In genomic region chr15:78544561-78545001, GRCm38 (mm10) we compare ENCODE assay signal across 9 mouse cellular contexts. TPM values are rescaled to one million over a fixed set of nuclear protein-coding genes. Genes with fewer than 3 reads are reported as not detected.
DNase-seq lines count a peak whose midpoint lies in the region; TF ChIP-seq lines count a peak whose summit lies in the region.
"Had no signal": no experiment of that assay in that cellular context is flagged by ENCODE, and none has a peak within 500 bp of the region (broad histone marks: within the 10 kb centered on the region; RNA-seq: fewer than 3 reads in every experiment).

TSS of gene Sstr3 (minus strand) at chr15:78544685.

- H3K9me3 ChIP-seq in CH12.LX (replicated peaks; ENCODE audit: low read length) = peaks cover 1% of the 10 kb centered on the region
- H3K9me3 ChIP-seq in hindbrain, embryonic 10.5 days = no peaks in the 10 kb centered on the region
- no peaks in the 10 kb centered on the region for H3K9me3 ChIP-seq in midbrain, embryonic 10.5 days (replicated peaks)
- H3K9me3 ChIP-seq: megakaryocyte, embryonic 14.5 days had no signal

- no peaks in the 10 kb centered on the region for H3K36me3 ChIP-seq in CH12.LX (replicated peaks in 1 of 2; ENCODE audit: control insufficient read depth in 1 of 2, insufficient read depth in 1 of 2, low read length in 1 of 2)
- no peaks in the 10 kb centered on the region for H3K36me3 ChIP-seq in hindbrain, embryonic 10.5 days
- no peaks in the 10 kb centered on the region for H3K36me3 ChIP-seq in midbrain, embryonic 10.5 days

- DNase-seq in CH12.LX (ENCODE audit: extremely low read depth) (no peak), MN1 (ENCODE audit: low spot score) (no peak)
- peak; percentile 91 for DNase-seq in brain, adult 2 months (ENCODE audit: low read depth, low spot score)
- peak; percentile 11 for DNase-seq in hindbrain, embryonic 10.5 days (ENCODE audit: low spot score)
- no peak for DNase-seq in midbrain, embryonic 10.5 days (ENCODE audit: low spot score)
- no peak for DNase-seq in embryo, embryonic 10 days (ENCODE audit: low spot score)
- no peak for DNase-seq in kidney, postnatal 25 days
- no peak for DNase-seq in urinary bladder, adult 2 months (ENCODE audit: low spot score)

- no peak within 1 kb of the TSS for H3K9ac ChIP-seq in CH12.LX (ENCODE audit: insufficient read depth, low read depth)

- no peak within 1 kb of the TSS for H3K27ac ChIP-seq in CH12.LX (ENCODE audit: insufficient read depth, low read depth)
- peak within 1 kb of the TSS; percentile 64 for H3K27ac ChIP-seq in hindbrain, embryonic 10.5 days
- H3K27ac ChIP-seq in midbrain, embryonic 10.5 days (replicated peaks) = peak within 1 kb of the TSS; percentile 28; the same call in 1 of the 2 replicates

- 19% methylated on average over 14 of the region's 14 CpGs for WGBS in hindbrain, embryonic 10.5 days
- WGBS in midbrain, embryonic 10.5 days = 23% methylated on average over 14 of the region's 14 CpGs

- no peak within 1 kb of the TSS; the same call in 1 of the 2 replicates for H3K4me2 ChIP-seq in CH12.LX (ENCODE audit: insufficient read depth, low read depth, poor library complexity, severe bottlenecking)

- no peak for TF ChIP-seq CTCF in CH12.LX (conservative IDR thresholded peaks at IDR 0.05 in 1 of 2, IDR thresholded peaks at IDR 0.05 in 1 of 2; ENCODE audit: low read depth in 2 of 2, low read length in 2 of 2)

- peaks cover 11% of the 10 kb centered on the region for H3K27me3 ChIP-seq in CH12.LX (replicated peaks)
- H3K27me3 ChIP-seq in hindbrain, embryonic 10.5 days (ENCODE audit: insufficient read depth, poor library complexity, severe bottlenecking) = peaks cover 45% of the 10 kb centered on the region
- peaks cover 46% of the 10 kb centered on the region for H3K27me3 ChIP-seq in midbrain, embryonic 10.5 days (ENCODE audit: low read depth, poor library complexity, severe bottlenecking)

- in situ Hi-C loops in CH12.LX (cut with MboI; ENCODE audit: low pct_ligation_motif_present, low pct_unique_long_range_greater_than_20kb, low sequenced_read_pairs) = loop anchor here (25.0 kb wide), 2 partner anchors 357 to 582 kb away; partner anchors contain the start of genes Eif3d and Foxred2

- H3K4me1 ChIP-seq in CH12.LX (ENCODE audit: control insufficient read depth in 1 of 2, insufficient read depth in 2 of 2) = peaks cover 22 to 39% of the 10 kb centered on the region in 2 experiments
- H3K4me1 ChIP-seq in hindbrain, embryonic 10.5 days (replicated peaks) = peaks cover 35% of the 10 kb centered on the region
- peaks cover 27% of the 10 kb centered on the region for H3K4me1 ChIP-seq in midbrain, embryonic 10.5 days

- TF ChIP-seq POLR2A in CH12.LX (IDR thresholded peaks at IDR 0.05; ENCODE audit: low read depth, low read length) = no peak

- dilution Hi-C loops in CH12.LX (cut with MboI; ENCODE audit: extremely low pct_ligation_motif_present, extremely low pct_unique_long_range_greater_than_20kb, low sequenced_read_pairs) = no loop called here

- no peaks in the 10 kb centered on the region for H3K79me2 ChIP-seq in CH12.LX (replicated peaks; ENCODE audit: control insufficient read depth, extremely low read depth, insufficient read depth, poor library complexity, severe bottlenecking)

- no peak for TF ChIP-seq EP300 in CH12.LX (IDR thresholded peaks at IDR 0.05; ENCODE audit: low read length)

- no peak within 1 kb of the TSS for H3K4me3 ChIP-seq in CH12.LX (replicated peaks in 1 of 3; ENCODE audit: low read depth in 2 of 3, low read length in 2 of 3, poor library complexity in 1 of 3)
- H3K4me3 ChIP-seq in hindbrain, embryonic 10.5 days = peak within 1 kb of the TSS; percentile 27; the same call in 1 of the 2 replicates
- H3K4me3 ChIP-seq in midbrain, embryonic 10.5 days = peak within 1 kb of the TSS; percentile 29
- H3K4me3 ChIP-seq: megakaryocyte, embryonic 14.5 days had no signal

- no peak for TF ChIP-seq RAD21 in CH12.LX (IDR thresholded peaks at IDR 0.05; ENCODE audit: low read depth, low read length)

TF ChIP-seq in CH12.LX, 34 proteins besides CTCF, POLR2A, EP300 and RAD21:
- TF ChIP-seq ZNF384 (IDR thresholded peaks at IDR 0.05; ENCODE audit: low read depth, low read length) (no peak), CHD1 (IDR thresholded peaks at IDR 0.05; ENCODE audit: low read depth, low read length) (no peak), BHLHE40 (IDR thresholded peaks at IDR 0.05; ENCODE audit: low read depth, low read length) (peak; percentile 29; the same call in 1 of the 2 replicates), MAZ (IDR thresholded peaks at IDR 0.05; ENCODE audit: low read depth, low read length) (peak; percentile 33; the same call in 1 of the 2 replicates), IRF4 (IDR thresholded peaks at IDR 0.05; ENCODE audit: low read depth, low read length) (peak; percentile 35; the same call in 1 of the 2 replicates)
TF ChIP-seq in CH12.LX: peak in this region for 3.

RNA-seq across cellular contexts. Expression of gene Sstr3, which starts in this region (rescaled TPM):
- total RNA-seq in CH12.LX (2012; rRNA removed) (not detected in 2 replicates), CH12.LX (2014; rRNA removed) (not detected in 2 replicates)
- polyA plus RNA-seq in CH12.LX (2012; ENCODE audit: insufficient read length, low read depth) = 0.14 and 0.36 TPM in 2 replicates
- 0.04 and 0.22 TPM in 2 replicates for polyA plus RNA-seq in hindbrain, embryonic 10.5 days (2016; fragmentation: Nextera tagmentation; extraction: Ambion mirVana)
- polyA plus RNA-seq in midbrain, embryonic 10.5 days (2016; fragmentation: Nextera tagmentation; extraction: Ambion mirVana) = 0.02 TPM in 1 of 2 replicates, not detected in the other
- 0.07 and 0.11 TPM in 2 replicates for polyA plus RNA-seq in urinary bladder, adult 2 months (2012; rRNA removed)

Comparison
In these comparisons a context has a peak if more than half of its experiments do, and no peak if none do; other contexts are left out.
1. Peak in DNase-seq, H3K4me3 ChIP-seq and H3K27ac ChIP-seq in hindbrain, embryonic 10.5 days; RNA of the gene not detected or under 1 TPM.